Mouse (Mus musculus): Measurements from ENCODE around the gene Gbp9. TPM values are rescaled to one million over a fixed set of nuclear protein-coding genes. Genes with fewer than 3 reads are reported as not detected.

Gbp9 gene
- polyA plus RNA-seq (2014; fragmentation: Illumina TruSeq; extraction: RNeasy Lipid Tissue Mini Kit (QIAGEN cat#74804); ENCODE audit: low read depth, low replicate concordance) = 13.0 TPM

DNA sequence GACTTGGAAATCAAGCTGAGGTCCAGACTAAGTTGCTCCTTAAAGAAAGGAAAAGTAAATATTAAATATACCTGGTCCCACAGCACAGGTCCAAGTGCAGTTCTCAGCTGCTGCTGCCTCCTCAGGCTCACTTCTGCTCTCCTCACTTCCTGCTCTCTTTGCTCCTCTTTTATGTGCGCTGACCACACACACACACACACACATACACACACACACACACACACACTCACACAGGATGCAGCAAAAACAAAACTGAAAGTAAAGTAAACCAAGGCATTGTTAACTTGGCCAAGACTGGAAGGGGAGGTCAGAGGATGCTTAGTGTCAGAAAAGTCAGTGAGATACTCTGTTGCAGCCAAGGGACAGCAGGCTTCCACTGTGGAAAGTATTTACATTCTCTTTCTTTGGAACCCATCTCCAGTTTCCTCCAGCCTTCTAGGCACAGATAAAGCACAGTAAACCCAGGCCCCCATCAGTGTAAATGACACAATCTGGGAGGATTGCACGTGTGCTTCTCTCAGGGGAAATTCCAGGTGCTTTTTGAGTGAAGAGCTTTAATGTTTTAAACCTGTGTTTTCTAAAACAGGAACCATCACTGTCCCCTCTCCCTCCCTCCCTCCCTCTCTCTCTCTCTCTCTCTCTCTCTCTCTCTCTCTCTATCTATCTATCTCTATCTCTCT lies at the start of gene Gbp9, which contains the start of the genes Gbp8 and Gbp4:
Gene Gbp9, minus strand, starts transcription at position 131 of the 680 bp plus-strand sequence.
Gene Gbp8, minus strand, starts transcription at position 132 of the 680 bp plus-strand sequence.
Gene Gbp4, minus strand, starts transcription at position 178 of the 680 bp plus-strand sequence.

Other genes starting within 250 kb of the Gbp9 start
- 1.4 TPM for gene Abcg3, start 156.8 kb downstream of the Gbp9 start, polyA plus RNA-seq (2014; fragmentation: Illumina TruSeq; extraction: RNeasy Lipid Tissue Mini Kit (QIAGEN cat#74804); ENCODE audit: low read depth, low replicate concordance)
- 2.9 TPM for gene Gbp8, start within 50 bp of the Gbp9 start, polyA plus RNA-seq (2014; fragmentation: Illumina TruSeq; extraction: RNeasy Lipid Tissue Mini Kit (QIAGEN cat#74804); ENCODE audit: low read depth, low replicate concordance)
- 14.3 TPM for gene Gbp4, start within 50 bp of the Gbp9 start, polyA plus RNA-seq (2014; fragmentation: Illumina TruSeq; extraction: RNeasy Lipid Tissue Mini Kit (QIAGEN cat#74804); ENCODE audit: low read depth, low replicate concordance)
- 2.8 TPM for gene Gbp10, start 100.0 kb upstream of the Gbp9 start, polyA plus RNA-seq (2014; fragmentation: Illumina TruSeq; extraction: RNeasy Lipid Tissue Mini Kit (QIAGEN cat#74804); ENCODE audit: low read depth, low replicate concordance)
- 0.50 TPM for gene Gm43302, start 154.2 kb upstream of the Gbp9 start, polyA plus RNA-seq (2014; fragmentation: Illumina TruSeq; extraction: RNeasy Lipid Tissue Mini Kit (QIAGEN cat#74804); ENCODE audit: low read depth, low replicate concordance)
- 13.2 TPM for gene Gbp6, start 154.2 kb upstream of the Gbp9 start, polyA plus RNA-seq (2014; fragmentation: Illumina TruSeq; extraction: RNeasy Lipid Tissue Mini Kit (QIAGEN cat#74804); ENCODE audit: low read depth, low replicate concordance)

All from adipose tissue, adult 10 weeks (tissue).